Mouse (Mus musculus) ovary, adult 10 weeks (tissue): ENCODE measurements around the gene Med6. TPM values are rescaled to one million over a fixed set of nuclear protein-coding genes. Genes with fewer than 3 reads are reported as not detected.

Experiments used
- polyA plus RNA-seq: library from polyadenylated mRNA; stranded (reverse); fragments of 350-450 nt; fragmentation: Illumina TruSeq; extraction: RNeasy Lipid Tissue Mini Kit (QIAGEN cat#74804); gene quantifications from one replicate; pipeline ENCODE4 v1.2.3, GENCODE M21; 2014

Gene Med6
- polyA plus RNA-seq = 97.9 TPM

GRCm38 (mm10) chr12:81594902-81595671, at the start of gene Med6:
Gene Med6, minus strand, starts transcription at chr12:81595008.

GRCm38 (mm10) chr12:81630915-81631660, 36.3 kb upstream of the Med6 start, which contains the start of gene Ttc9:
Gene Ttc9, plus strand, starts transcription at chr12:81631249.

GRCm38 (mm10) chr12:81568374-81568773, 26.4 kb downstream of the Med6 start, which contains the start of gene Adam21:
Gene Adam21, minus strand, starts transcription at chr12:81568474.

GRCm38 (mm10) chr12:81532316-81533028, 62.3 kb downstream of the Med6 start, which contains the start of the genes Gm20498 and Synj2bp:
Gene Gm20498, minus strand, starts transcription at chr12:81532905.
Gene Synj2bp, minus strand, starts transcription at chr12:81532911.

Other genes with a start within 250 kb of the Med6 start
- 1.1 TPM for gene Gm4787, start 215.5 kb downstream of the Med6 start, polyA plus RNA-seq
- gene Adam4, start 173.1 kb downstream of the Med6 start, polyA plus RNA-seq = 0.40 TPM
- gene Cox16, start 109.9 kb downstream of the Med6 start, polyA plus RNA-seq = 291 TPM
- gene Gm20498, start 62.1 kb downstream of the Med6 start, polyA plus RNA-seq = 12.2 TPM
- 171 TPM for gene Synj2bp, start 62.1 kb downstream of the Med6 start, polyA plus RNA-seq
- 0.29 TPM for gene Adam21, start 26.5 kb downstream of the Med6 start, polyA plus RNA-seq
- 5.1 TPM for gene Ttc9, start 36.2 kb upstream of the Med6 start, polyA plus RNA-seq
- gene Map3k9, start 186.2 kb upstream of the Med6 start, polyA plus RNA-seq = not detected